Mouse (Mus musculus) urinary bladder, postnatal 4 days (tissue): Measurements from ENCODE around the gene Slc9a8.

ENCODE experiments used
- DNase-seq, 2 experiments: peaks; one replicate each; pipeline ENCODE4 v3.0.0; 2021 to 2022; ENCODE audit warnings: low spot score in 2 of 2

Gene Slc9a8

GRCm38 (mm10) chr2:167415970-167416563 is 5.4 kb upstream of the Slc9a8 start:
- DNase-seq = no peak

- no peak for DNase-seq
Observed at GRCm38 (mm10) chr2:167417048-167417447, 4.5 kb upstream of the Slc9a8 start.

- DNase-seq = peak; percentile 48 to 77
Observed at GRCm38 (mm10) chr2:167417694-167418093, 3.8 kb upstream of the Slc9a8 start.

- DNase-seq = peak; percentile 46 to 77
Observed at GRCm38 (mm10) chr2:167419204-167419603, 2.3 kb upstream of the Slc9a8 start.

- DNase-seq = no peak
Observed at GRCm38 (mm10) chr2:167420811-167421241, 686 bp upstream of the Slc9a8 start.

GRCm38 (mm10) chr2:167422150-167422470 is 598 bp downstream of the Slc9a8 start:
- DNase-seq = no peak

- no peak for DNase-seq
Observed at GRCm38 (mm10) chr2:167423031-167423611, 1.6 kb downstream of the Slc9a8 start.

GRCm38 (mm10) chr2:167424040-167424439 is 2.5 kb downstream of the Slc9a8 start:
- no peak for DNase-seq

- no peak for DNase-seq
Observed at GRCm38 (mm10) chr2:167424516-167424915, 3.0 kb downstream of the Slc9a8 start.

GRCm38 (mm10) chr2:167425407-167425806 is 3.9 kb downstream of the Slc9a8 start:
- DNase-seq = no peak

- no peak for DNase-seq
Observed at GRCm38 (mm10) chr2:167429596-167429995, 8.1 kb downstream of the Slc9a8 start.

- no peak for DNase-seq
Observed at GRCm38 (mm10) chr2:167430737-167431417, 9.4 kb downstream of the Slc9a8 start.

GRCm38 (mm10) chr2:167431418-167431776 is 9.9 kb downstream of the Slc9a8 start:
- DNase-seq = no peak

GRCm38 (mm10) chr2:167434570-167434969 is 13.1 kb downstream of the Slc9a8 start:
- DNase-seq = no peak

GRCm38 (mm10) chr2:167435631-167436030 is 14.1 kb downstream of the Slc9a8 start:
- no peak for DNase-seq

- no peak for DNase-seq
Observed at GRCm38 (mm10) chr2:167436371-167436770, 14.9 kb downstream of the Slc9a8 start.

- DNase-seq = no peak
Observed at GRCm38 (mm10) chr2:167439422-167439821, 17.9 kb downstream of the Slc9a8 start.

- DNase-seq = no peak
Observed at GRCm38 (mm10) chr2:167443411-167444193, 22.1 kb downstream of the Slc9a8 start.

GRCm38 (mm10) chr2:167445911-167446780 is 24.6 kb downstream of the Slc9a8 start:
- DNase-seq = peak in 1 of 2 experiments; percentile 31

GRCm38 (mm10) chr2:167447207-167447606 is 25.7 kb downstream of the Slc9a8 start:
- no peak for DNase-seq

GRCm38 (mm10) chr2:167447629-167448028 is 26.1 kb downstream of the Slc9a8 start:
- DNase-seq = no peak
